Mouse (Mus musculus): Measurements from ENCODE around the gene Pabpc4l. TPM values are rescaled to one million over a fixed set of nuclear protein-coding genes. Genes with fewer than 3 reads are reported as not detected.
"Not testable (repeated sequence)": the region's sequence is repeated elsewhere in the genome, so short reads cannot be mapped to it uniquely, and the experiment has no call there.

Gene Pabpc4l
- total RNA-seq (2017): not detected in 2 replicates

- ATAC-seq (ENCODE audit: extremely low read depth, insufficient number of reproducible peaks, low FRiP score, poor library complexity, severe bottlenecking): no peak
These were observed at the start of gene Pabpc4l for GRCm38 (mm10) chr3:46447481-46448265. Gene Pabpc4l, minus strand, starts transcription at chr3:46448219.

GRCm38 (mm10) chr3:46490989-46491259, 42.9 kb upstream of the Pabpc4l start:
- no peak for ATAC-seq (ENCODE audit: extremely low read depth, insufficient number of reproducible peaks, low FRiP score, poor library complexity, severe bottlenecking)

GRCm38 (mm10) chr3:46490132-46490988, 42.3 kb upstream of the Pabpc4l start:
- ATAC-seq (ENCODE audit: extremely low read depth, insufficient number of reproducible peaks, low FRiP score, poor library complexity, severe bottlenecking): no peak

GRCm38 (mm10) chr3:46486091-46486490, 38.1 kb upstream of the Pabpc4l start:
- not testable (repeated sequence) for ATAC-seq (ENCODE audit: extremely low read depth, insufficient number of reproducible peaks, low FRiP score, poor library complexity, severe bottlenecking)

- ATAC-seq (ENCODE audit: extremely low read depth, insufficient number of reproducible peaks, low FRiP score, poor library complexity, severe bottlenecking): no peak
These were observed 180 bp upstream of the Pabpc4l start for GRCm38 (mm10) chr3:46448266-46448532.

GRCm38 (mm10) chr3:46431416-46431815, 16.6 kb downstream of the Pabpc4l start:
- ATAC-seq (ENCODE audit: extremely low read depth, insufficient number of reproducible peaks, low FRiP score, poor library complexity, severe bottlenecking): no peak
